ENCODE assay signal across 7 mouse cellular contexts in the genomic region with DNA sequence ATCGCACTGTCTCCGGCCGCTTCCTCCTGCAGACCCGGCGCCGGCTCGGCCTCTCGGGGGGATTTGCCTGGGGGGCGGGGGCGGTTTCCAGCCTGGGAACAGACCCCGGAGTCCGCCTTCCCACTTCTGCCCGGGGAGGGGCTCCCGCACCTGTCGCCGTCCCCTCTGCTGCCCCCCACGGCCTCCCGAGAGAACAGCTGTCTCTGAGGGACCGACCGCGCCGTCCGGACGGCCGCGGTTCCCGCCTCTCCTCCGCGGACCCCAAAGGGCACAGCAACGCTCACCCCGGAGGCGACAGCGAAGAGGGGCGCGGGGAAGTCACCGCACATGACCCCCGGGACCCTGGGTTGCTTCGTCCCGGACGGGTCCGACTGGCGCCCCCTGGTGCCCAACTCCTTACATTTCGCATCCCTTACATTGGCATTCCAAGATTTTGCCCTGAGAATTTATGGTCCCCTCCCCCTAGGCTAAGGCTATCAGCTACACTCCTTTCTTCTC. TPM values are rescaled to one million over a fixed set of nuclear protein-coding genes. Genes with fewer than 3 reads are reported as not detected.
DNase-seq lines count a peak whose midpoint lies in the region; ATAC-seq and TF ChIP-seq lines count a peak whose summit lies in the region.

No protein-coding gene starts in this region.

- ATAC-seq in megakaryocyte, adult 5-6 weeks (ENCODE audit: poor library complexity, severe bottlenecking): peak; percentile 53

- peaks cover 40% of the 10 kb centered on the region for H3K4me1 ChIP-seq in forebrain, embryonic 10.5 days

- 1% methylated on average over 43 of the region's 43 CpGs for WGBS in forebrain, embryonic 10.5 days

- H3K36me3 ChIP-seq in forebrain, embryonic 10.5 days (replicated peaks): no peaks in the 10 kb centered on the region

- H3K27me3 ChIP-seq in forebrain, embryonic 10.5 days (ENCODE audit: poor library complexity, severe bottlenecking): peaks cover 51% of the 10 kb centered on the region

- H3K9me3 ChIP-seq in forebrain, embryonic 10.5 days: no peaks in the 10 kb centered on the region

- TF ChIP-seq POLR2A in brain, embryonic 14.5 days (IDR thresholded peaks at IDR 0.05; ENCODE audit: borderline replicate concordance, extremely low read depth, insufficient read depth, insufficient read length, poor library complexity, severe bottlenecking): no peak

- intact Hi-C loops in heart, postnatal 36 days (cut with DNase I): loop anchor here (5.0 kb wide), 1 partner anchor 38 kb away; no protein-coding TSS in a partner anchor

- peak; percentile 85 for DNase-seq in MN1 (ENCODE audit: low spot score)
- peak; percentile 78 for DNase-seq in brain, embryonic 14.5 days (ENCODE audit: low read depth)
- peak; percentile 75 for DNase-seq in forebrain, embryonic 10.5 days (ENCODE audit: extremely low spot score, low spot score)
- DNase-seq in heart, postnatal 36 days: peak; percentile 66 to 73
- peak; percentile 33 to 66 for DNase-seq in layer of hippocampus, postnatal 25 days (ENCODE audit: extremely low spot score in 1 of 2, low spot score in 1 of 2)
- peak; percentile 23 for DNase-seq in right cerebral cortex, postnatal 25 days

- H3K27ac ChIP-seq in forebrain, embryonic 10.5 days: peak overlapping the region; percentile 80

- peak; percentile 77 for TF ChIP-seq CTCF in brain, embryonic 14.5 days (IDR thresholded peaks at IDR 0.05; ENCODE audit: borderline replicate concordance, extremely low read depth, insufficient read depth, insufficient read length)

- peak overlapping the region; percentile 84 for H3K4me3 ChIP-seq in forebrain, embryonic 10.5 days

RNA-seq across cellular contexts. Expression of a gene that starts 0.8 kb away (rescaled TPM):
- 0.87 and 1.5 TPM in 2 replicates for polyA plus RNA-seq in brain, embryonic 14.5 days (2012; rRNA removed)
- 3.0 and 3.1 TPM in 2 replicates for polyA plus RNA-seq in forebrain, embryonic 10.5 days (2016; fragmentation: Nextera tagmentation; extraction: Ambion mirVana)
- total RNA-seq in heart, postnatal 36 days (2021): 1 to 10 TPM; 8.9 to 9.2 TPM
- 1 to 10 TPM; 9.7 to 10.0 TPM for total RNA-seq in layer of hippocampus, postnatal 25 days (2021)
- total RNA-seq in megakaryocyte, adult 5-6 weeks (2015): 2.5 and 2.8 TPM in 2 replicates
- total RNA-seq in megakaryocyte, adult 5-6 weeks (2017): 1.5 and 2.1 TPM in 2 replicates

RNA-seq across cellular contexts. Expression of a gene that starts 24.5 kb away (rescaled TPM):
- 117 and 123 TPM in 2 replicates for polyA plus RNA-seq in brain, embryonic 14.5 days (2012; rRNA removed)
- 298 and 302 TPM in 2 replicates for polyA plus RNA-seq in forebrain, embryonic 10.5 days (2016; fragmentation: Nextera tagmentation; extraction: Ambion mirVana)
- 10 to 100 TPM; 43.4 to 50.5 TPM for total RNA-seq in heart, postnatal 36 days (2021)
- 10 to 100 TPM; 62.9 to 65.3 TPM for total RNA-seq in layer of hippocampus, postnatal 25 days (2021)
- total RNA-seq in megakaryocyte, adult 5-6 weeks (2015): 116 TPM in 2 replicates
- total RNA-seq in megakaryocyte, adult 5-6 weeks (2017): 90.4 and 95.0 TPM in 2 replicates

RNA-seq across cellular contexts. Expression of a gene that starts 36.3 kb away (rescaled TPM):
- polyA plus RNA-seq in brain, embryonic 14.5 days (2012; rRNA removed): 896 and 1,032 TPM in 2 replicates
- 574 and 577 TPM in 2 replicates for polyA plus RNA-seq in forebrain, embryonic 10.5 days (2016; fragmentation: Nextera tagmentation; extraction: Ambion mirVana)
- 100 to 1,000 TPM; 246 to 289 TPM for total RNA-seq in heart, postnatal 36 days (2021)
- total RNA-seq in layer of hippocampus, postnatal 25 days (2021): 100 to 1,000 TPM; 321 to 324 TPM
- 1,237 and 1,288 TPM in 2 replicates for total RNA-seq in megakaryocyte, adult 5-6 weeks (2015)
- 518 and 577 TPM in 2 replicates for total RNA-seq in megakaryocyte, adult 5-6 weeks (2017)

RNA-seq across cellular contexts. Expression of a gene that starts 41.1 kb away (rescaled TPM):
- 2,223 TPM in 2 replicates for polyA plus RNA-seq in brain, embryonic 14.5 days (2012; rRNA removed)
- polyA plus RNA-seq in forebrain, embryonic 10.5 days (2016; fragmentation: Nextera tagmentation; extraction: Ambion mirVana): 3,608 and 3,665 TPM in 2 replicates
- 1,000 to 10,000 TPM; 1,509 to 1,535 TPM for total RNA-seq in heart, postnatal 36 days (2021)
- 1,000 to 10,000 TPM; 1,459 to 1,623 TPM for total RNA-seq in layer of hippocampus, postnatal 25 days (2021)
- total RNA-seq in megakaryocyte, adult 5-6 weeks (2015): 2,152 and 2,213 TPM in 2 replicates
- total RNA-seq in megakaryocyte, adult 5-6 weeks (2017): 1,919 and 2,042 TPM in 2 replicates

RNA-seq across cellular contexts. Expression of a gene that starts 42.7 kb away (rescaled TPM):
- 19.3 and 23.1 TPM in 2 replicates for polyA plus RNA-seq in brain, embryonic 14.5 days (2012; rRNA removed)
- polyA plus RNA-seq in forebrain, embryonic 10.5 days (2016; fragmentation: Nextera tagmentation; extraction: Ambion mirVana): 11.8 and 14.0 TPM in 2 replicates
- 1 to 10 TPM; 7.2 to 8.8 TPM for total RNA-seq in heart, postnatal 36 days (2021)
- total RNA-seq in layer of hippocampus, postnatal 25 days (2021): 10 to 100 TPM; 13.2 to 14.8 TPM
- 6.0 and 8.1 TPM in 2 replicates for total RNA-seq in megakaryocyte, adult 5-6 weeks (2015)
- total RNA-seq in megakaryocyte, adult 5-6 weeks (2017): 12.9 and 14.5 TPM in 2 replicates

Comparison
In these comparisons a context has a peak if more than half of its experiments do, and no peak if none do; other contexts are left out.
1. Peak in every context shown above with its lines: DNase-seq, ATAC-seq, H3K4me3 ChIP-seq and H3K27ac ChIP-seq.
2. DNase-seq: peak in every context shown above with its lines; median percentile 85 in MN1; 78 in brain, embryonic 14.5 days; 75 in forebrain, embryonic 10.5 days; 70 in heart, postnatal 36 days; 50 in layer of hippocampus, postnatal 25 days; 23 in right cerebral cortex, postnatal 25 days.